Mouse (Mus musculus): Measurements from ENCODE around the gene Olfr695.

DNA sequence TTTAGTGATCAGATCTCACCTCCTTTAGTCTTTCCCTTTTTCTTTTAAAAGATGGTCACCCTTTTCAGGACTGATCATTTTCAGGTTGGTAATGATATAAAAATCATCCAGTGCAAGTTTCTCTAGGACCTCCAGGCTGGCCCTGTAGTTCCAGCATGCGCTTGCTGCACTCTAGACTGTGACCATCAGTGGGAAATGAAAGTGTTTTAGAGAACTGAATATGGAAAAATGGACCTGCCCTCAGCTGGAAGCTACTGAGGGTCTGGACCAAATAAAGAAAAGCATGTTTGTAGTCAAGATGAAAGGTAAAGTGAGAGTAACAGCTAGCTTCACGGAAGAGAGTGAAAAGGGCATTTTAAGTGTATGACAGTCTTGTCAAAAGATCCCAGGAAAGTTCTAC lies 30.8 kb downstream of the Olfr695 start:
- TF ChIP-seq CTCF (IDR thresholded peaks at IDR 0.05; ENCODE audit: low read depth), result no peak
- no peak for TF ChIP-seq EP300 (IDR thresholded peaks at IDR 0.05; ENCODE audit: low read depth)

Data from liver, embryonic 14.5 days (tissue).